Mouse (Mus musculus) adrenal gland, adult 10 weeks (tissue): ENCODE results near the gene Sag. TPM values are rescaled to one million over a fixed set of nuclear protein-coding genes. Genes with fewer than 3 reads are reported as not detected.

Experiments used
- polyA plus RNA-seq: library from polyadenylated mRNA; stranded (reverse); fragments of 350-450 nt; fragmentation: Illumina TruSeq; extraction: RNeasy Lipid Tissue Mini Kit (QIAGEN cat#74804); gene quantifications from one replicate; pipeline ENCODE4 v1.2.3, GENCODE M21; 2014; ENCODE audit warnings: low read depth, low replicate concordance

The Sag gene
- 0.29 TPM for polyA plus RNA-seq

GRCm38 (mm10) chr1:87803576-87803975, at the start of gene Sag:
TSS of gene Sag (plus strand) at chr1:87803680.

GRCm38 (mm10) chr1:87755641-87756470, 47.6 kb upstream of the Sag start, which contains the start of gene Atg16l1:
TSS of gene Atg16l1 (plus strand) at chr1:87755870.

DNA sequence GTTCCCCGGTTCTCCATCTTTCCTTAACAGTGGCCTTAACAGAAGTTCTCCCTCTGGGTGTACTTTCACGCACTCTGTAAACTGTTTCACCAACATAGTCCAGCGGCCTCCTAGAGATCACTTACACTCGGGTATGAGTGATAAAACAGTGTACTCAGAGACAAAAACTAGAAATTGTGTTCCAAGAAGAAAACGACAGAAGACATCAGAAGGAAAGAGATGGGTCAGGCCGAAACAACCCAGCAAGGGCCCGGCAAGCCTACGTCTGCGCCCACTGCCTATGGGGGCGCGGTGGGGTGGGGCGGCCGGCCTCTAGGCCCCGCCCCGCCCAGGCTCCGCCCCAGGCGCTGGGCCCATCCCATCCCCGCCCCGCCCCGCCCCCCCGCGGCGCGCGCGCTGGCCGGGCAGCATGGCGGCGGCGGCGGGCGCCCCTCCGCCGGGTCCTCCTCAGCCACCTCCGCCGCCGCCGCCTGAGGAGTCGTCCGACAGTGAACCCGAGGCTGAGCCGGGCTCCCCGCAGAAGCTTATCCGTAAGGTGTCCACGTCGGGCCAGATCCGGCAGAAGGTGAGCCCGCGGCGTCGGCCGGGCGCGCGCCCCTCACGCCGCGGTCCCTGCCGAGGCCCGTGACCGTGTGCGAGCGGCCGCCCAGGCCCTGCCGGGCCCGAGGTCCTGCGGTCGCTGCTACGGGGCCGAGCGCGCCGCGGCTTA, 49.6 kb downstream of the Sag start, which contains the start of gene Dgkd:
Dgkd (plus strand) TSS at position 396 of the 709 bp plus-strand sequence.

Other genes starting within 250 kb of the Sag start
- not detected for gene Ngef, start 229.8 kb upstream of the Sag start, polyA plus RNA-seq
- gene Inpp5d, start 183.4 kb upstream of the Sag start, polyA plus RNA-seq, result 3.3 TPM
- gene Atg16l1, start 47.8 kb upstream of the Sag start, polyA plus RNA-seq, result 18.8 TPM
- 43.1 TPM for gene Dgkd, start 49.6 kb downstream of the Sag start, polyA plus RNA-seq
- gene Usp40, start 204.9 kb downstream of the Sag start, polyA plus RNA-seq, result 46.0 TPM